Mouse (Mus musculus): ENCODE data around the gene Higd1b. TPM values are rescaled to one million over a fixed set of nuclear protein-coding genes. Genes with fewer than 3 reads are reported as not detected.

Gene Higd1b
- polyA plus RNA-seq, 1 experiment from 2014 or later, result 5.4 TPM

- DNase-seq (peak; percentile 69), ATAC-seq (ENCODE audit: low FRiP score, low TSS enrichment) (peak; percentile 60; the same call in 1 of the 2 replicates)
- H3K9me3 ChIP-seq (ENCODE audit: control insufficient read depth, low read length), result no peaks in the 10 kb centered on the region
- peaks cover 11% of the 10 kb centered on the region; the same call in 1 of the 2 replicates for H3K27me3 ChIP-seq (ENCODE audit: control insufficient read depth, insufficient read depth, low read length)
- H3K36me3 ChIP-seq (ENCODE audit: control insufficient read depth, insufficient read depth, low read length), result no peaks in the 10 kb centered on the region
- H3K4me1 ChIP-seq (ENCODE audit: control insufficient read depth, insufficient read depth, low read length), result peaks cover 25% of the 10 kb centered on the region
- H3K4me3 ChIP-seq (replicated peaks; ENCODE audit: low read depth, low read length), result peak overlapping the region; percentile 85
- H3K4me2 ChIP-seq (ENCODE audit: low read length), result peak overlapping the region; percentile 85
- peak overlapping the region; percentile 86 for H3K9ac ChIP-seq (replicated peaks; ENCODE audit: low read length)
- 0% methylated on average over 74 of the region's 92 CpGs for WGBS
- H3K27ac ChIP-seq (replicated peaks; ENCODE audit: low read depth, low read length), result peak overlapping the region; percentile 91
Measured at GRCm38 (mm10) chr11:102818121-102819020, 17.3 kb upstream of the Higd1b start.

- H3K27me3 ChIP-seq (ENCODE audit: control insufficient read depth, insufficient read depth, low read length), result peaks cover 11% of the 10 kb centered on the region; the same call in 1 of the 2 replicates
- peak within 1 kb of the TSS; percentile 86 for H3K9ac ChIP-seq (replicated peaks; ENCODE audit: low read length)
- ATAC-seq (ENCODE audit: low FRiP score, low TSS enrichment) (peak; percentile 87; the same call in 1 of the 2 replicates), DNase-seq (peak; percentile 91)
- under 1% methylated on average over 83 of the region's 97 CpGs for WGBS
- peak within 1 kb of the TSS; percentile 85 for H3K4me3 ChIP-seq (replicated peaks; ENCODE audit: low read depth, low read length)
- peaks cover 23% of the 10 kb centered on the region for H3K4me1 ChIP-seq (ENCODE audit: control insufficient read depth, insufficient read depth, low read length)
- no peaks in the 10 kb centered on the region for H3K36me3 ChIP-seq (ENCODE audit: control insufficient read depth, insufficient read depth, low read length)
- H3K4me2 ChIP-seq (ENCODE audit: low read length), result peak within 1 kb of the TSS; percentile 85
- H3K27ac ChIP-seq (replicated peaks; ENCODE audit: low read depth, low read length), result peak within 1 kb of the TSS; percentile 91
- H3K9me3 ChIP-seq (ENCODE audit: control insufficient read depth, low read length), result no peaks in the 10 kb centered on the region
Measured at GRCm38 (mm10) chr11:102819021-102819782, 16.4 kb upstream of the Higd1b start, which contains the start of gene Gjc1. TSS of gene Gjc1 (minus strand) at chr11:102819700.

DNA sequence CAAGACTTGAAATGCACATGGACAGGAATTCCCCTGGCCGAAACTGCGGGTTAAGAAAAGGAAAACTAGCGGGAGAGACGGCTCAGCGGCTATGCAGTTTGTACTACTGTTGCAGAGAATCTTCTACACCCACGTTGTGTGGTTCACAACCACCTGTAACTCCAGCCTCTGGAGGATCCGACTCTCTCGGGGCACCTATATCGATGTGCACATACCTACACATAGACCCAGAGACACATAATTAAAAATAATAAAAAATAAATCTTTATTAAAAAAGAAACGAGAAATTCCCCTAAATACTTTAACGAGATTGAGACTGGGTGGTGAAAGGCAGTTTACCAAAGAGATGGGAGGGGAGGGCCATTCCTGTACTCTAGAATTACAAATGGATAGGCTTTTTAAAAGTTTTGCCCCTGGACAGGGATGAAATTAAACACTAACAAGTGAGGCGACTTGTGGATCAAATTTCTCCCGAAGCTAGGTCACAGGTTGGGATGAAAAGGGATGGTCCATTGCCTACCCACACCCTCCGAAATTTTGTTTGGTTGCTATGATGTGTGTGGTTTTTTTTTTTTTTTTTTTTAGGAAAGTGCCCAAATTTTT lies 15.8 kb upstream of the Higd1b start:
- Histone ChIP-seq H3K4me2 (ENCODE audit: low read length) (peak overlapping the region; percentile 85), H3K27me3 (ENCODE audit: control insufficient read depth, insufficient read depth, low read length) (peaks cover 11% of the 10 kb centered on the region; the same call in 1 of the 2 replicates), H3K4me3 (replicated peaks; ENCODE audit: low read depth, low read length) (peak overlapping the region; percentile 85), H3K4me1 (ENCODE audit: control insufficient read depth, insufficient read depth, low read length) (peaks cover 23% of the 10 kb centered on the region), H3K27ac (replicated peaks; ENCODE audit: low read depth, low read length) (peak overlapping the region; percentile 91; the same call in 1 of the 2 replicates), H3K9me3 (ENCODE audit: control insufficient read depth, low read length) (no peaks in the 10 kb centered on the region), H3K9ac (replicated peaks; ENCODE audit: low read length) (peak overlapping the region; percentile 86; the same call in 1 of the 2 replicates), H3K36me3 (ENCODE audit: control insufficient read depth, insufficient read depth, low read length) (no peaks in the 10 kb centered on the region)
- DNase-seq (no peak), ATAC-seq (ENCODE audit: low FRiP score, low TSS enrichment) (no peak)
- WGBS, result 7% methylated on average over 14 of the region's 14 CpGs

GRCm38 (mm10) chr11:102820432-102820831 lies 15.2 kb upstream of the Higd1b start:
- Histone ChIP-seq H3K9ac (replicated peaks; ENCODE audit: low read length) (no peak overlapping the region), H3K27ac (replicated peaks; ENCODE audit: low read depth, low read length) (no peak overlapping the region), H3K36me3 (ENCODE audit: control insufficient read depth, insufficient read depth, low read length) (no peaks in the 10 kb centered on the region), H3K27me3 (ENCODE audit: control insufficient read depth, insufficient read depth, low read length) (peaks cover 11% of the 10 kb centered on the region; the same call in 1 of the 2 replicates), H3K4me2 (ENCODE audit: low read length) (no peak overlapping the region), H3K9me3 (ENCODE audit: control insufficient read depth, low read length) (no peaks in the 10 kb centered on the region), H3K4me3 (replicated peaks; ENCODE audit: low read depth, low read length) (no peak overlapping the region), H3K4me1 (ENCODE audit: control insufficient read depth, insufficient read depth, low read length) (peaks cover 23% of the 10 kb centered on the region)
- DNase-seq (no peak), ATAC-seq (ENCODE audit: low FRiP score, low TSS enrichment) (no peak)
- WGBS, result 9% methylated on average over 3 of the region's 3 CpGs

DNA sequence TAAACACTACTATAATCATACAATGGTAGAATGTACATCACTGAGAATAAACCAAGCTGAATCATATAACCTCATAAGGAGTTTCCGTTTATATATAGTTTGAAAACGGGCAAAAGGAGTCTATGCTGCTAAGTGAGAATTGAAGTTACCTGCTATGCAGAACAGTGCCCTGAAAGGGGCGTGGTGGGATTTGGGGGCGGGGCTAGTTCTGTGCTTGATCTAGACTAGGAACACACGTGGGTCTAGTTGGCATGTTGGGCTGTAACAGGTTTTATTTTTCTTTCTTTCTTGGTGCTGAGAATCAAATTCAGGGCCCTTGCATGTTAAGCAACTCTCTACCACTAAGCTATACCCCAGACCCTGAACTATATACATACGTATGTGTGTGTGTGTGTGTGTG lies 14.4 kb upstream of the Higd1b start:
- Histone ChIP-seq H3K9me3 (ENCODE audit: control insufficient read depth, low read length) (no peaks in the 10 kb centered on the region), H3K4me2 (ENCODE audit: low read length) (no peak overlapping the region), H3K4me1 (ENCODE audit: control insufficient read depth, insufficient read depth, low read length) (peaks cover 18% of the 10 kb centered on the region), H3K9ac (replicated peaks; ENCODE audit: low read length) (no peak overlapping the region), H3K27ac (replicated peaks; ENCODE audit: low read depth, low read length) (no peak overlapping the region), H3K27me3 (ENCODE audit: control insufficient read depth, insufficient read depth, low read length) (peaks cover 11% of the 10 kb centered on the region; the same call in 1 of the 2 replicates), H3K36me3 (ENCODE audit: control insufficient read depth, insufficient read depth, low read length) (no peaks in the 10 kb centered on the region), H3K4me3 (replicated peaks; ENCODE audit: low read depth, low read length) (no peak overlapping the region)
- 61% methylated on average over 6 of the region's 6 CpGs for WGBS
- ATAC-seq (ENCODE audit: low FRiP score, low TSS enrichment) (no peak), DNase-seq (no peak)

GRCm38 (mm10) chr11:102826476-102826875 lies 9.2 kb upstream of the Higd1b start:
- no peak overlapping the region for H3K9ac ChIP-seq (replicated peaks; ENCODE audit: low read length)
- H3K9me3 ChIP-seq (ENCODE audit: control insufficient read depth, low read length), result no peaks in the 10 kb centered on the region
- 66% methylated on average over 2 of the region's 2 CpGs for WGBS
- H3K4me2 ChIP-seq (ENCODE audit: low read length), result no peak overlapping the region
- H3K36me3 ChIP-seq (ENCODE audit: control insufficient read depth, insufficient read depth, low read length), result no peaks in the 10 kb centered on the region
- H3K4me3 ChIP-seq (replicated peaks; ENCODE audit: low read depth, low read length), result no peak overlapping the region
- no peaks in the 10 kb centered on the region for H3K4me1 ChIP-seq (ENCODE audit: control insufficient read depth, insufficient read depth, low read length)
- ATAC-seq (ENCODE audit: low FRiP score, low TSS enrichment) (no peak), DNase-seq (no peak)
- no peak overlapping the region for H3K27ac ChIP-seq (replicated peaks; ENCODE audit: low read depth, low read length)
- H3K27me3 ChIP-seq (ENCODE audit: control insufficient read depth, insufficient read depth, low read length), result no peaks in the 10 kb centered on the region

- no peaks in the 10 kb centered on the region for H3K27me3 ChIP-seq (ENCODE audit: control insufficient read depth, insufficient read depth, low read length)
- 62% methylated on average over 4 of the region's 4 CpGs for WGBS
- no peak overlapping the region for H3K4me3 ChIP-seq (replicated peaks; ENCODE audit: low read depth, low read length)
- H3K27ac ChIP-seq (replicated peaks; ENCODE audit: low read depth, low read length), result no peak overlapping the region
- no peak for DNase-seq
- no peaks in the 10 kb centered on the region for H3K4me1 ChIP-seq (ENCODE audit: control insufficient read depth, insufficient read depth, low read length)
- no peaks in the 10 kb centered on the region for H3K36me3 ChIP-seq (ENCODE audit: control insufficient read depth, insufficient read depth, low read length)
- H3K4me2 ChIP-seq (ENCODE audit: low read length), result no peak overlapping the region
- H3K9me3 ChIP-seq (ENCODE audit: control insufficient read depth, low read length), result no peaks in the 10 kb centered on the region
- H3K9ac ChIP-seq (replicated peaks; ENCODE audit: low read length), result no peak overlapping the region
- ATAC-seq (ENCODE audit: low FRiP score, low TSS enrichment), result no peak
Measured at GRCm38 (mm10) chr11:102827097-102827496, 8.6 kb upstream of the Higd1b start.

DNA sequence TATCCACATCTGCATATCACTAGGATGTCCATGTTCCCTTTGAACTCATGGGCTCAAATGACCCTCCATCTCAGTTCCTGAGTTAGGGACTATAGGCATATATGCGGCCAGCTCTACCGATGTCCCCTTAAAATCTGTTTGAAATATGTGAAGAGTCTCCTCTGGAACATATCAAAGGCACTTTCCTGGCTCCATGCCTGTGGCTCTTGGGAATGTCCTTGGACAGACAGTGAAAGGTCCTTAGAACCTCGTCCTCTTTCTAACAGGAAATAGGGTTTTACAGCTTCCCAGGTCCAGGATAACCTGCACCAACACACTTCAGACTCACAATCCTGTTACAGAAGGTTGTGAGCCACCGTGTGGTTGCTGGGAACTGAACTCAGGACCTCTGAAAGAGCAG lies 5.4 kb upstream of the Higd1b start:
- Histone ChIP-seq H3K27me3 (ENCODE audit: control insufficient read depth, insufficient read depth, low read length) (no peaks in the 10 kb centered on the region), H3K4me2 (ENCODE audit: low read length) (no peak overlapping the region), H3K9ac (replicated peaks; ENCODE audit: low read length) (no peak overlapping the region), H3K27ac (replicated peaks; ENCODE audit: low read depth, low read length) (no peak overlapping the region), H3K4me3 (replicated peaks; ENCODE audit: low read depth, low read length) (no peak overlapping the region), H3K36me3 (ENCODE audit: control insufficient read depth, insufficient read depth, low read length) (no peaks in the 10 kb centered on the region), H3K4me1 (ENCODE audit: control insufficient read depth, insufficient read depth, low read length) (no peaks in the 10 kb centered on the region), H3K9me3 (ENCODE audit: control insufficient read depth, low read length) (no peaks in the 10 kb centered on the region)
- DNase-seq (no peak), ATAC-seq (ENCODE audit: low FRiP score, low TSS enrichment) (no peak)
- WGBS, result 84% methylated on average over 4 of the region's 4 CpGs
